Mouse (Mus musculus) olfactory bulb, adult 2 months (tissue): ENCODE results near the gene Ap2a1. TPM values are rescaled to one million over a fixed set of nuclear protein-coding genes. Genes with fewer than 3 reads are reported as not detected.
A peak's percentile ranks its signal among the peaks of the same experiment; 100 is the strongest.

ENCODE experiments used
- H3K27ac ChIP-seq: fragments of 200-500 bp; 2 replicates; pipeline ENCODE4 v1.5.1; 2012; ENCODE audit warnings: low read depth, low read length; ENCODE audit not compliant: insufficient read depth
- H3K4me1 ChIP-seq: fragments of 200-500 bp; 2 replicates; pipeline ENCODE4 v1.6.1; 2012; ENCODE audit warnings: low read length; ENCODE audit not compliant: control insufficient read depth, insufficient read depth
- H3K4me3 ChIP-seq: fragments of 200-500 bp; 2 replicates; pipeline ENCODE4 v1.5.1; 2012; ENCODE audit warnings: mild to moderate bottlenecking, low read depth, low read length, moderate library complexity; ENCODE audit not compliant: insufficient read depth
- CTCF ChIP-seq: fragments of 200-500 bp; IDR thresholded peaks from 2 replicates; pipeline ENCODE4 v1.5.1; 2012; ENCODE audit warnings: low read depth, mild to moderate bottlenecking, low read length, moderate library complexity; ENCODE audit not compliant: insufficient read depth
- POLR2A ChIP-seq: fragments of 200-500 bp; IDR thresholded peaks from 2 replicates; pipeline ENCODE4 v1.6.1; 2012; ENCODE audit warnings: mild to moderate bottlenecking, low read depth, low read length, moderate library complexity; ENCODE audit not compliant: insufficient read depth
- WGBS: fragments of 180-500 bp; shearing (Covaris S2); methylation state at CpG from one replicate; pipeline ENCODE4 v1.1.7; 2018; 5-methylcytosine and 5-hydroxymethylcytosine counted together
- polyA plus RNA-seq: library from polyadenylated mRNA; stranded (reverse); fragments of >200 nt; gene quantifications from 2 replicates; pipeline ENCODE4 v1.2.4, GENCODE M21; 2012; ENCODE audit warnings: low replicate concordance; ENCODE audit not compliant: missing spikeins, insufficient read depth, insufficient read length

Gene Ap2a1
- polyA plus RNA-seq, 1 experiment: not detected

GRCm38 (mm10) chr7:44964990-44965389 lies 35.7 kb upstream of the Ap2a1 start:
- H3K4me1 ChIP-seq: no peaks in the 10 kb centered on the region
- WGBS: 96% methylated on average over 13 of the region's 13 CpGs
- TF ChIP-seq CTCF: no peak
- TF ChIP-seq POLR2A: 0 out of 2 replicates have a peak, but pooled peaks have one; percentile 16
- no peak overlapping the region for H3K27ac ChIP-seq
- H3K4me3 ChIP-seq: no peak overlapping the region

GRCm38 (mm10) chr7:44962831-44963230 lies 33.5 kb upstream of the Ap2a1 start:
- 91% methylated on average over 5 of the region's 5 CpGs for WGBS
- no peak overlapping the region for H3K27ac ChIP-seq
- H3K4me3 ChIP-seq: no peak overlapping the region
- no peaks in the 10 kb centered on the region for H3K4me1 ChIP-seq
- TF ChIP-seq POLR2A: no peak
- no peak for TF ChIP-seq CTCF

GRCm38 (mm10) chr7:44962337-44962736 lies 33.0 kb upstream of the Ap2a1 start:
- 79% methylated on average over 8 of the region's 8 CpGs for WGBS

GRCm38 (mm10) chr7:44960512-44960910 lies 31.2 kb upstream of the Ap2a1 start:
- WGBS: 93% methylated on average over 13 of the region's 13 CpGs
- Histone ChIP-seq H3K4me1 (no peaks in the 10 kb centered on the region), H3K27ac (no peak overlapping the region), H3K4me3 (no peak overlapping the region)
- no peak for TF ChIP-seq CTCF
- TF ChIP-seq POLR2A: no peak

More at GRCm38 (mm10) chr7:44962337-44962736, 33.0 kb upstream of the Ap2a1 start:
- Histone ChIP-seq H3K4me3 (no peak overlapping the region), H3K27ac (no peak overlapping the region), H3K4me1 (no peaks in the 10 kb centered on the region)
- no peak for TF ChIP-seq POLR2A
- no peak for TF ChIP-seq CTCF

DNA sequence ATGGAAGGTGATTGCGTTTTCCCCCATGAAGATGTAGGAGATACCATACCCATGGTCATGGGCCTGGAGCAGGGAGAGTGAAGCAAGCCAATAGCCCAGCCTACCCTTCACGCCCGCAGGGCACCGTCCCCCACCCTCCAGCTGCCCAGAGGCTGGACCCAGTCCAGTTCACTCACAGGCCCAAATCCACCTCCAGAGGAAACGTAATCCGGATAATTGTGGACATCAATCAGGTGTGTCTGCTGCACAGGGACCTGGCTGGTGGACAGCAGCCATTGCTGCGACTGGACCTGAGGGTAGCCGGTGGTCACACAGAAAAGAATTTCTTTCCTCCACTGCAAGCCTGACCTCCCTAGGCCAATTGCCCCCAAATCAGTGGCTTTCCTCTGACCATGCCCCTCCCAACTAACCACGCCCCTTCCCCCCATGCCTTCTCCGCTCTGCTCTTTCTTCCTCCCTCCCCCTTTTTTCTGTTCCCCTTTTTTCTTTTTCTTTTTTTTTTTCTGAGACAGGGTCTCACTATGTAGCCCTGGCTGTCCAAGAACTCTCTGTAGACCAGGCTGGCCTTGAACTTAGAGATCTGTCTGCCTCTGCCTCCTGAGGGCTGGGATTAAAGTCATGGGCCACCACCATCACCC lies 30.7 kb upstream of the Ap2a1 start:
- TF ChIP-seq POLR2A (no peak), CTCF (no peak)
- WGBS: 79% methylated on average over 10 of the region's 10 CpGs
- Histone ChIP-seq H3K27ac (no peak overlapping the region), H3K4me1 (no peaks in the 10 kb centered on the region), H3K4me3 (no peak overlapping the region)

- TF ChIP-seq CTCF: no peak
- TF ChIP-seq POLR2A: no peak
- H3K4me1 ChIP-seq: no peaks in the 10 kb centered on the region
- H3K4me3 ChIP-seq: no peak overlapping the region
- 90% methylated on average over 8 of the region's 8 CpGs for WGBS
- H3K27ac ChIP-seq: no peak overlapping the region
These were observed 30.0 kb upstream of the Ap2a1 start for GRCm38 (mm10) chr7:44959281-44959680.

DNA sequence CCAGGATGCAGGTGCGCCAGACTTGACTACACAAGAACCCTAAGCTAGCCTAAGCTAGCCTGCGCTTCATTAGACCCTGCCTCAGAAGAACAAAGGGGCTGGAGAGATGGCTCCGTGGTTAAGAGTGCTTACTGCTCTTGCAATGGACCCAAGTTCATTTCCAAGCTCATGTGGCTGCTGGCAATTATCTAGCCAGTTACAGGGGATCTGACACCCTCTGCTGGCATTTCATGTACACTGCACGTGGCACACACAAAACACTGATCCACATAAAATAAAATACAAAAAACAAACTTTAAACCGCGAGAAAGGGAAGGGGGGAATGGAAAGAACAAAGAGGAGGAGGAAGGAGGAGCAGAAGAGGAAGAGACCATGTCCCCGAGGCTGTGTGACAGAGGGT lies 28.9 kb upstream of the Ap2a1 start:
- WGBS: 45% methylated on average over 7 of the region's 7 CpGs
- TF ChIP-seq POLR2A (no peak), CTCF (no peak)

GRCm38 (mm10) chr7:44957183-44957835 lies 28.0 kb upstream of the Ap2a1 start:
- TF ChIP-seq POLR2A (no peak), CTCF (no peak)
- Histone ChIP-seq H3K4me3 (no peak overlapping the region), H3K27ac (no peak overlapping the region), H3K4me1 (peaks cover 10% of the 10 kb centered on the region)
- 65% methylated on average over 20 of the region's 20 CpGs for WGBS

More for the DNA sequence above, 28.9 kb upstream of the Ap2a1 start:
- Histone ChIP-seq H3K27ac (no peak overlapping the region), H3K4me3 (no peak overlapping the region), H3K4me1 (0 out of 2 replicates have a peak, but pooled peaks cover 2% of the 10 kb centered on the region)

GRCm38 (mm10) chr7:44956266-44956665 lies 27.0 kb upstream of the Ap2a1 start:
- 59% methylated on average over 6 of the region's 6 CpGs for WGBS
- H3K4me3 ChIP-seq: no peak overlapping the region
- TF ChIP-seq POLR2A (no peak), CTCF (no peak)
- H3K4me1 ChIP-seq: peaks cover 15% of the 10 kb centered on the region
- no peak overlapping the region for H3K27ac ChIP-seq

GRCm38 (mm10) chr7:44955628-44956027 lies 26.3 kb upstream of the Ap2a1 start:
- no peak overlapping the region for H3K27ac ChIP-seq
- H3K4me1 ChIP-seq: peaks cover 15% of the 10 kb centered on the region
- no peak overlapping the region for H3K4me3 ChIP-seq
- TF ChIP-seq CTCF: no peak
- no peak for TF ChIP-seq POLR2A
- 43% methylated on average over 5 of the region's 5 CpGs for WGBS
